Mouse (Mus musculus): Measurements from ENCODE around the gene Elavl3.

- TF ChIP-seq POLR2A (IDR thresholded peaks at IDR 0.05; ENCODE audit: extremely low read depth, insufficient read depth, low read length) (no peak), CTCF (IDR thresholded peaks at IDR 0.05; ENCODE audit: low read depth, low read length) (no peak)
Measured at GRCm38 (mm10) chr9:22049315-22049714, 2.5 kb downstream of the Elavl3 start.

Data from liver, adult 2 months (tissue).